Mouse (Mus musculus) G1E (cell line): ENCODE data around the gene Vps13d.

Experiments
- CTCF ChIP-seq: IDR thresholded peaks from 2 replicates; pipeline ENCODE4 v1.5.1; 2012; ENCODE audit warnings: low read depth, low read length, inconsistent platforms, mixed read lengths
- GATA1 ChIP-seq: IDR thresholded peaks from 2 replicates; pipeline ENCODE4 v1.6.1; 2012; ENCODE audit warnings: borderline replicate concordance, low read length, inconsistent platforms, mixed read lengths

DNA sequence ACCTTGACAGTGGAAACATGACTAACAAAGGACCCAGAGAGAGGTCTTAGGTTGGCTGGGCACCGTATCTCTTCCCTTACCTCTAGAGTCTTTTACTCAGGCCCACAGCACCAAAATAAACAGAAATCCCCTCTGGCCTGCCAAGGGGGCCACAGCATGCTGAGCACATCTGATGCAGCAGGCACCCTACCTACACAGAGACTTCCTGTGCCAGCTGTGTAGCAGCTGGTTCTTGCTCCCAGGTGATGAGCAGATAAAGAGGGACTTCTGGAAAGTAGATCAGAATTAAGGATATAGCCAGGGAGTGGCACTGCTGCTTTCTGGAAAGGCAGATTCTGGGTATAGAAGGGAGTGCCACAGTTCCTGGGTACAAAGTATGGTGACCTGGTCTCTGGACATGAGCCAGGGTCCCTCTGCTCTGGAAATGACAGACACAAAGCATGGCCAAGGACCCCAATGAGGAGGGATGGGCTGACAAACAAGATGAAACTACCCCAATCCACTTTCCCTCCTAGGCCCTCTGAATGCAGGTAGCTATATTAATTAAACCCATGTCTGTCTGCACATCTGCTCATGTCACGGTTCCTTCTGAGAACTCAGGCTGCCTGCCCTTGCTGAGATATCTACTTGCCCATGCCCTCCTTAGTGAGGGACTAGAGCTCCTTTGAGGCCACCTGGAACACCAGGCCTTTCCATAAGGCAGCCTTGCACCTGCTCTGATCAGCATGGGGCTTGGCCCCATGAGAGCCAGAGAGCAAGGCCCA lies 195.8 kb downstream of the Vps13d start:
- TF ChIP-seq GATA1 = no peak
- TF ChIP-seq CTCF = no peak
